Mouse (Mus musculus): ENCODE data around the gene Trhr2.

DNA sequence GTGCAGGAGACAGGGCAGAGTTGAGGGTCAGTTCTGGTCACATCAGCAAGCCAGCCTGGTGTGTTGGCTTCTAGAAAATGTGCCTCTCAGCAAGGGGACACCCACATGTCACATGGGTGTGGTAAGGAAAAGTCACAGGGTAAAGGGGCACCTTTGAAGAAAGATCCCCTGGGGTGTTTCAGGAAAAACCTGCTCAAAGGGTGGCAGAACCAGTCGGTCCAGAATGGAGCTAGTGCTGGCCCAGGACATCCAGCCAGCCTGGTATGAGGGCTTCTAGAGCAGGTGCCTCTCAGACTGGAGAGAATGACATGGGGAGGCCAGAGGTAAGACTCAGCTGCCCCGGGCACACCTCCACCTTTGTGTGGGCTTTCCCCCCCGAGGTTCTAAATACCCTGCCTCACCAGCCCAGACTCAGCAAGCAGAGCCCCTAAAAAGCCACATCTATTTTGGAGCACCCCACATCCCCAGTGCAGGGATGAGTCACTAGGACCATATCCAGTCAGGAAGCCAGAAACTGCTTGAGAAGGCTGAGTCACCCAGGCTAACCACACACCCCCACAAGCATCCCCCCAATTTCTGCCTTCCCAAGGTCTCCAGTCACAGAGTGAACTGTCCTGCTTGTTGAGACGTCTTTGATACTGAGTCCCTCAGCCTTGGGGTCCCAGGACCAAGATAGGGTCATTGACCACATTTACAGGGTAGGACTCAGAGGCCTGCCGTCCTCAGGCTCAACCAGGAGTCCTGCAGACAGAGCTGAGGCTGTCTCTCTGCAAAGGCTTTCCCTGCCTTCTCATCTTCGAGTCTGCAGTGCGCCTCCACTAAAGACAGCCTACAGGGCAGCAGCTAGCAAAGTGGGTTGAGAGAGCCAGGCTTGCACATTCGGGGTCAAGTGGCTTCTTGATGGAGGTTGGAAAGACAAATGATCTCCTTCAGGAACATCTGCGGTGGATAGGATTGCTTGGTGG, 4.6 kb downstream of the Trhr2 start:
- no peak for TF ChIP-seq CTCF (conservative IDR thresholded peaks at IDR 0.05; ENCODE audit: insufficient read depth, insufficient read length, low read depth, low read length)
- no peak for TF ChIP-seq POLR2A (IDR thresholded peaks at IDR 0.05; ENCODE audit: low read depth, low read length)
